Mouse (Mus musculus) megakaryocyte, embryonic 14.5 days (primary cell): ENCODE measurements around the gene Cdiptos.

Source experiments
- FLI1 ChIP-seq: IDR thresholded peaks from 2 replicates; pipeline ENCODE4 v1.6.1; 2012; ENCODE audit warnings: low read length, inconsistent platforms, mixed read lengths
- GATA1 ChIP-seq: IDR thresholded peaks from 3 replicates; pipeline ENCODE4 v1.6.1; 2012; ENCODE audit warnings: mixed read lengths, low read length, inconsistent platforms, borderline replicate concordance

GRCm38 (mm10) chr7:126975893-126975949 is 177 bp downstream of the Cdiptos start, which contains the start of gene Cdipt:
- TF ChIP-seq GATA1 (no peak), FLI1 (no peak)
